Mouse (Mus musculus) neural tube, embryonic 11.5 days (tissue): ENCODE data around the gene RPS10-NUDT3. TPM values are rescaled to one million over a fixed set of nuclear protein-coding genes. Genes with fewer than 3 reads are reported as not detected.

Source experiments
- ATAC-seq: fragments of 200-750 bp; cut with Nextera tagmentation; 2 replicates; pipeline ENCODE4 v1.8.0; 2017; ENCODE audit warnings: moderate number of reproducible peaks, mild to moderate bottlenecking, moderate TSS enrichment, moderate library complexity; ENCODE audit not compliant: insufficient read depth, low FRiP score, low TSS enrichment
- DNase-seq: peaks from one replicate; pipeline ENCODE4 v3.0.0-alpha.2; 2015; ENCODE audit warnings: low spot score
- H3K27ac ChIP-seq: fragments of 300-500 bp; sonication (generic); 2 replicates; pipeline ENCODE4 v1.5.1; 2014; ENCODE audit warnings: low read depth, mild to moderate bottlenecking, low read length
- H3K27me3 ChIP-seq: fragments of 300-500 bp; sonication (generic); 2 replicates; pipeline ENCODE4 v1.6.1; 2014; ENCODE audit warnings: mild to moderate bottlenecking, low read length, mixed read lengths; ENCODE audit not compliant: control insufficient read depth, insufficient read depth
- H3K36me3 ChIP-seq: fragments of 300-500 bp; sonication (generic); 2 replicates; pipeline ENCODE4 v1.6.1; 2014; ENCODE audit warnings: mild to moderate bottlenecking, low read length, moderate library complexity, mixed read lengths; ENCODE audit not compliant: control insufficient read depth, insufficient read depth
- H3K4me1 ChIP-seq: fragments of 300-500 bp; sonication (generic); 2 replicates; pipeline ENCODE4 v1.6.1; 2014; ENCODE audit warnings: low read length, mixed read lengths; ENCODE audit not compliant: control insufficient read depth, insufficient read depth
- H3K4me2 ChIP-seq: fragments of 300-500 bp; sonication (generic); 2 replicates; pipeline ENCODE4 v1.6.1; 2014; ENCODE audit warnings: low read depth, mild to moderate bottlenecking, moderate library complexity
- H3K4me3 ChIP-seq: fragments of 300-500 bp; sonication (generic); 2 replicates; pipeline ENCODE4 v1.5.1; 2014; ENCODE audit warnings: low read depth, low read length
- H3K9ac ChIP-seq: fragments of 300-500 bp; sonication (generic); 2 replicates; pipeline ENCODE4 v1.6.1; 2014; ENCODE audit warnings: mild to moderate bottlenecking, low read length
- H3K9me3 ChIP-seq: fragments of 300-500 bp; sonication (generic); 2 replicates; pipeline ENCODE4 v1.6.1; 2016; ENCODE audit warnings: low read length; ENCODE audit not compliant: control insufficient read depth
- WGBS: fragments of 180-500 bp; shearing (Covaris S2); extraction: QIAGEN DNeasy Blood & Tissue Kit; methylation state at CpG from one replicate; pipeline ENCODE4 v1.1.7; 2014; 5-methylcytosine and 5-hydroxymethylcytosine counted together
- polyA plus RNA-seq: library from polyadenylated mRNA; unstranded; fragments of >200 nt; fragmentation: Nextera tagmentation; extraction: Ambion mirVana; gene quantifications from 2 replicates; pipeline ENCODE4 v1.2.1, GENCODE M21; 2014

RPS10-NUDT3 gene
- polyA plus RNA-seq, 1 experiment from 2014 or later, result not detected

- Histone ChIP-seq H3K9me3 (no peaks in the 10 kb centered on the region), H3K4me1 (no peaks in the 10 kb centered on the region), H3K4me2 (no peak overlapping the region), H3K9ac (no peak overlapping the region), H3K4me3 (no peak overlapping the region), H3K36me3 (no peaks in the 10 kb centered on the region), H3K27ac (no peak overlapping the region), H3K27me3 (no peaks in the 10 kb centered on the region)
- WGBS, result 91% methylated on average over 3 of the region's 3 CpGs
- DNase-seq (no peak), ATAC-seq (no peak)
Observed at GRCm38 (mm10) chr17:27533354-27533753, 101.7 kb downstream of the RPS10-NUDT3 start.

- ATAC-seq, result no peak
- no peak overlapping the region for H3K27ac ChIP-seq
- no peak overlapping the region for H3K4me3 ChIP-seq
- no peak overlapping the region for H3K4me2 ChIP-seq
- H3K9ac ChIP-seq, result no peak overlapping the region
- no peak for DNase-seq
- no peaks in the 10 kb centered on the region for H3K4me1 ChIP-seq
- H3K27me3 ChIP-seq, result no peaks in the 10 kb centered on the region
- no peaks in the 10 kb centered on the region for H3K9me3 ChIP-seq
- WGBS, result 96% methylated on average over 8 of the region's 8 CpGs
- H3K36me3 ChIP-seq, result no peaks in the 10 kb centered on the region
Observed at GRCm38 (mm10) chr17:27532095-27532494, 102.9 kb downstream of the RPS10-NUDT3 start.

Other genes with a start within 250 kb of the RPS10-NUDT3 start
- gene Grm4, start 113.8 kb downstream of the RPS10-NUDT3 start, polyA plus RNA-seq, result 1.8 and 2.5 TPM in 2 replicates
- gene Hmga1, start 78.7 kb downstream of the RPS10-NUDT3 start, polyA plus RNA-seq, result 425 and 456 TPM in 2 replicates
- gene AI413582, start 69.5 kb downstream of the RPS10-NUDT3 start, polyA plus RNA-seq, result 19.3 and 24.4 TPM in 2 replicates
- gene Nudt3, start 11.7 kb downstream of the RPS10-NUDT3 start, polyA plus RNA-seq, result 41.8 and 49.3 TPM in 2 replicates
- 695 and 722 TPM in 2 replicates for gene Rps10, start 1.4 kb upstream of the RPS10-NUDT3 start, polyA plus RNA-seq
- gene Pacsin1, start 20.3 kb upstream of the RPS10-NUDT3 start, polyA plus RNA-seq, result 4.3 and 5.4 TPM in 2 replicates
- gene Spdef, start 93.7 kb upstream of the RPS10-NUDT3 start, polyA plus RNA-seq, result not detected in 2 replicates
- gene D17Wsu92e, start 185.4 kb upstream of the RPS10-NUDT3 start, polyA plus RNA-seq, result 12.6 and 14.1 TPM in 2 replicates
- gene Snrpc, start 202.9 kb upstream of the RPS10-NUDT3 start, polyA plus RNA-seq, result 350 and 368 TPM in 2 replicates
- gene Uhrf1bp1, start 221.2 kb upstream of the RPS10-NUDT3 start, polyA plus RNA-seq, result 7.6 and 7.8 TPM in 2 replicates